Comparison of ENCODE assay signal across 9 mouse cellular contexts in genomic region chr1:134332770-134333271, GRCm38 (mm10). TPM values are rescaled to one million over a fixed set of nuclear protein-coding genes. Genes with fewer than 3 reads are reported as not detected.
DNase-seq lines count a peak whose midpoint lies in the region; ATAC-seq and TF ChIP-seq lines count a peak whose summit lies in the region.
"Had no signal": no experiment of that assay in that cellular context is flagged by ENCODE, and none has a peak within 500 bp of the region (broad histone marks: within the 10 kb centered on the region; RNA-seq: fewer than 3 reads in every experiment).

Gene Ppfia4, minus strand, starts transcription at chr1:134332928.

- H3K9ac ChIP-seq in liver, embryonic 16.5 days (ENCODE audit: low read depth, low read length): no peak within 1 kb of the TSS
- H3K9ac ChIP-seq in liver, postnatal 0 days (replicated peaks): no peak within 1 kb of the TSS
- H3K9ac ChIP-seq in hindbrain, embryonic 16.5 days (ENCODE audit: low read depth, low read length): no peak within 1 kb of the TSS
- no peak within 1 kb of the TSS for H3K9ac ChIP-seq in limb, embryonic 14.5 days (ENCODE audit: low read depth, low read length, severe bottlenecking)
- H3K9ac ChIP-seq: neural tube, embryonic 12.5 days had no signal

- H3K4me3 ChIP-seq in liver, embryonic 16.5 days (ENCODE audit: low read depth, low read length): no peak within 1 kb of the TSS
- no peak within 1 kb of the TSS for H3K4me3 ChIP-seq in liver, postnatal 0 days (ENCODE audit: low read depth, low read length)
- H3K4me3 ChIP-seq in hindbrain, embryonic 16.5 days (ENCODE audit: low read length): no peak within 1 kb of the TSS
- H3K4me3 ChIP-seq in limb, embryonic 14.5 days (replicated peaks; ENCODE audit: low read length): no peak within 1 kb of the TSS
- H3K4me3 ChIP-seq: neural tube, embryonic 12.5 days had no signal

- no peak for TF ChIP-seq POLR2A in limb, embryonic 14.5 days (IDR thresholded peaks at IDR 0.05; ENCODE audit: borderline replicate concordance, extremely low read depth, insufficient read depth, insufficient read length)

- no peak for DNase-seq in liver, postnatal 0 days
- peak; percentile 95 for DNase-seq in brain, adult 2 months (ENCODE audit: low read depth, low spot score)
- DNase-seq in frontal cortex, postnatal 25 days (ENCODE audit: low spot score in 2 of 2): peak; percentile 45 to 61
- peak; percentile 61 for DNase-seq in limb, embryonic 14.5 days (ENCODE audit: low spot score)
- DNase-seq in right cerebral cortex, postnatal 14 days: peak; percentile 83
- no peak for DNase-seq in urinary bladder, adult 2 months (ENCODE audit: low spot score)

- H3K36me3 ChIP-seq in liver, embryonic 16.5 days (ENCODE audit: control insufficient read depth, insufficient read depth): no peaks in the 10 kb centered on the region
- H3K36me3 ChIP-seq in liver, postnatal 0 days (replicated peaks; ENCODE audit: insufficient read depth, low read length): no peaks in the 10 kb centered on the region
- H3K36me3 ChIP-seq in hindbrain, embryonic 16.5 days (ENCODE audit: control insufficient read depth, insufficient read depth, low read length): no peaks in the 10 kb centered on the region
- no peaks in the 10 kb centered on the region; the same call in 1 of the 2 replicates for H3K36me3 ChIP-seq in limb, embryonic 14.5 days (ENCODE audit: control insufficient read depth, insufficient read depth, low read length)
- H3K36me3 ChIP-seq: neural tube, embryonic 12.5 days had no signal

- no peak within 1 kb of the TSS for H3K27ac ChIP-seq in liver, embryonic 16.5 days (ENCODE audit: low read length)
- H3K27ac ChIP-seq in liver, postnatal 0 days (ENCODE audit: low read depth): no peak within 1 kb of the TSS
- H3K27ac ChIP-seq in hindbrain, embryonic 16.5 days (ENCODE audit: low read depth, low read length): no peak within 1 kb of the TSS
- H3K27ac ChIP-seq in limb, embryonic 14.5 days (replicated peaks; ENCODE audit: low read depth, low read length): no peak within 1 kb of the TSS
- H3K27ac ChIP-seq: neural tube, embryonic 12.5 days had no signal

- no peak for TF ChIP-seq CTCF in liver, postnatal 0 days (IDR thresholded peaks at IDR 0.05; ENCODE audit: low read depth)

- no peaks in the 10 kb centered on the region for H3K4me1 ChIP-seq in liver, embryonic 16.5 days (ENCODE audit: control insufficient read depth, low read depth, low read length)
- H3K4me1 ChIP-seq in liver, postnatal 0 days (ENCODE audit: insufficient read depth): peaks cover 6% of the 10 kb centered on the region; the same call in 1 of the 2 replicates
- peaks cover 3% of the 10 kb centered on the region; the same call in 1 of the 2 replicates for H3K4me1 ChIP-seq in hindbrain, embryonic 16.5 days (ENCODE audit: control insufficient read depth, insufficient read depth, low read depth, low read length)
- H3K4me1 ChIP-seq in limb, embryonic 14.5 days (ENCODE audit: control insufficient read depth, insufficient read depth, low read length): peaks cover 16% of the 10 kb centered on the region

- H3K27me3 ChIP-seq in liver, embryonic 16.5 days (ENCODE audit: control insufficient read depth, insufficient read depth, low read depth, low read length): no peaks in the 10 kb centered on the region; the same call in 1 of the 2 replicates
- 0 out of 2 replicates have a peak, but pooled peaks cover 6% of the 10 kb centered on the region for H3K27me3 ChIP-seq in liver, postnatal 0 days (ENCODE audit: insufficient read depth, low read length)
- no peaks in the 10 kb centered on the region for H3K27me3 ChIP-seq in hindbrain, embryonic 16.5 days (replicated peaks; ENCODE audit: control insufficient read depth, insufficient read depth, low read length)
- no peaks in the 10 kb centered on the region for H3K27me3 ChIP-seq in limb, embryonic 14.5 days (ENCODE audit: control insufficient read depth, insufficient read depth, low read length)
- H3K27me3 ChIP-seq: neural tube, embryonic 12.5 days had no signal

- ATAC-seq in liver, embryonic 16.5 days (ENCODE audit: low read depth): 0 out of 2 replicates have a peak, but pooled peaks have one; percentile 5
- ATAC-seq in liver, postnatal 0 days: no peak
- ATAC-seq in hindbrain, embryonic 16.5 days: peak; percentile 72
- peak; percentile 64 for ATAC-seq in limb, embryonic 14.5 days (ENCODE audit: low FRiP score, low read depth)

- WGBS in liver, embryonic 16.5 days (ENCODE audit: insufficient replicate concordance): 28% methylated on average over 13 of the region's 13 CpGs
- 24% methylated on average over 13 of the region's 13 CpGs for WGBS in liver, postnatal 0 days (ENCODE audit: insufficient replicate concordance)
- WGBS in hindbrain, embryonic 16.5 days: 46% methylated on average over 13 of the region's 13 CpGs
- WGBS in limb, embryonic 14.5 days: 48% methylated on average over 13 of the region's 13 CpGs

- no peak within 1 kb of the TSS for H3K4me2 ChIP-seq in liver, embryonic 16.5 days (ENCODE audit: low read depth, low read length)
- no peak within 1 kb of the TSS for H3K4me2 ChIP-seq in liver, postnatal 0 days (ENCODE audit: low read depth, low read length)
- H3K4me2 ChIP-seq in hindbrain, embryonic 16.5 days (ENCODE audit: low read length): no peak within 1 kb of the TSS
- 0 out of 2 replicates have a peak within 1 kb of the TSS, but pooled peaks have one; percentile 15 for H3K4me2 ChIP-seq in limb, embryonic 14.5 days (replicated peaks; ENCODE audit: low read depth, low read length, severe bottlenecking)
- H3K4me2 ChIP-seq: neural tube, embryonic 12.5 days had no signal

- no peak for TF ChIP-seq EP300 in liver, postnatal 0 days (IDR thresholded peaks at IDR 0.05; ENCODE audit: low read depth)

- H3K9me3 ChIP-seq in liver, embryonic 16.5 days (replicated peaks; ENCODE audit: control insufficient read depth, low read length): no peaks in the 10 kb centered on the region
- H3K9me3 ChIP-seq in liver, postnatal 0 days (ENCODE audit: low read length): no peaks in the 10 kb centered on the region
- no peaks in the 10 kb centered on the region for H3K9me3 ChIP-seq in hindbrain, embryonic 16.5 days (ENCODE audit: control insufficient read depth, low read length)
- H3K9me3 ChIP-seq in limb, embryonic 14.5 days (ENCODE audit: control insufficient read depth, low read length): no peaks in the 10 kb centered on the region
- H3K9me3 ChIP-seq: neural tube, embryonic 12.5 days had no signal

RNA-seq across cellular contexts. Expression of gene Ppfia4, which starts in this region (rescaled TPM):
- 1.7 and 2.0 TPM in 2 replicates for polyA plus RNA-seq in liver, embryonic 16.5 days (2015; fragmentation: Nextera tagmentation; extraction: Ambion mirVana)
- polyA plus RNA-seq in liver, postnatal 0 days (2015; fragmentation: Nextera tagmentation; extraction: Ambion mirVana): 1.3 and 1.6 TPM in 2 replicates
- 32.0 and 34.0 TPM in 2 replicates for polyA plus RNA-seq in hindbrain, embryonic 16.5 days (2015; fragmentation: Nextera tagmentation; extraction: Ambion mirVana)
- 32.3 and 38.9 TPM in 2 replicates for polyA plus RNA-seq in limb, embryonic 14.5 days (2012; rRNA removed)
- polyA plus RNA-seq in limb, embryonic 14.5 days (2014; fragmentation: Nextera tagmentation; extraction: Ambion mirVana): 10.1 and 10.9 TPM in 2 replicates
- polyA plus RNA-seq in urinary bladder, adult 2 months (2012; rRNA removed): 8.4 and 8.6 TPM in 2 replicates

Comparison
In these comparisons a context has a peak if more than half of its experiments do, and no peak if none do; other contexts are left out.
1. DNase-seq: peak in brain, adult 2 months (single experiment), frontal cortex, postnatal 25 days (2 of 2), limb, embryonic 14.5 days (single experiment) and right cerebral cortex, postnatal 14 days (single experiment); none in liver, postnatal 0 days (single experiment) and urinary bladder, adult 2 months (single experiment).